Mouse (Mus musculus): ENCODE measurements at regions not wholly inside any gene's neighbourhood (a gene's known extent, or its start where the extent isn't known, plus 50 kb on each side); places are given as distances from the start of the nearest gene placed in this dataset.

- H3K4me3 ChIP-seq (ENCODE audit: extremely low read depth, insufficient read depth, insufficient read length), result no peak overlapping the region
- no peak for DNase-seq (ENCODE audit: low read depth in 1 of 2, low spot score in 2 of 2)
- peaks cover 19% of the 10 kb centered on the region for H3K27me3 ChIP-seq (ENCODE audit: control insufficient read depth, insufficient read depth, low read length)
- 42% methylated on average over 27 of the region's 27 CpGs for WGBS
- H3K36me3 ChIP-seq (ENCODE audit: control insufficient read depth, insufficient read depth, low read length), result no peaks in the 10 kb centered on the region
- TF ChIP-seq CTCF (IDR thresholded peaks at IDR 0.05; ENCODE audit: extremely low read depth, insufficient read depth, insufficient read length, insufficient replicate concordance) (no peak), POLR2A (IDR thresholded peaks at IDR 0.05; ENCODE audit: low read depth, low read length) (no peak)
- H3K4me1 ChIP-seq (ENCODE audit: control insufficient read depth, insufficient read depth, insufficient read length), result peaks cover 10% of the 10 kb centered on the region
- H3K27ac ChIP-seq (ENCODE audit: insufficient read depth, low read length), result no peak overlapping the region
Observed at GRCm38 (mm10) chr17:47976061-47976998, 51.9 kb upstream of the Foxp4 start.

GRCm38 (mm10) chr17:47975281-47976060 is 51.0 kb upstream of the Foxp4 start:
- TF ChIP-seq CTCF (IDR thresholded peaks at IDR 0.05; ENCODE audit: extremely low read depth, insufficient read depth, insufficient read length, insufficient replicate concordance) (no peak), POLR2A (IDR thresholded peaks at IDR 0.05; ENCODE audit: low read depth, low read length) (no peak)
- DNase-seq (ENCODE audit: low read depth in 1 of 2, low spot score in 2 of 2), result no peak
- Histone ChIP-seq H3K27ac (ENCODE audit: insufficient read depth, low read length) (no peak overlapping the region), H3K4me1 (ENCODE audit: control insufficient read depth, insufficient read depth, insufficient read length) (peaks cover 10% of the 10 kb centered on the region), H3K27me3 (ENCODE audit: control insufficient read depth, insufficient read depth, low read length) (peaks cover 19% of the 10 kb centered on the region), H3K36me3 (ENCODE audit: control insufficient read depth, insufficient read depth, low read length) (no peaks in the 10 kb centered on the region), H3K4me3 (ENCODE audit: extremely low read depth, insufficient read depth, insufficient read length) (no peak overlapping the region)
- 9% methylated on average over 35 of the region's 37 CpGs for WGBS

GRCm38 (mm10) chr17:47974503-47974902 is 50.1 kb upstream of the Foxp4 start:
- WGBS, result 18% methylated on average over 13 of the region's 13 CpGs
- no peak for TF ChIP-seq CTCF (IDR thresholded peaks at IDR 0.05; ENCODE audit: extremely low read depth, insufficient read depth, insufficient read length, insufficient replicate concordance)
- no peak for TF ChIP-seq POLR2A (IDR thresholded peaks at IDR 0.05; ENCODE audit: low read depth, low read length)
- H3K4me3 ChIP-seq (ENCODE audit: extremely low read depth, insufficient read depth, insufficient read length), result peak overlapping the region; percentile 3; the same call in 1 of the 2 replicates
- H3K36me3 ChIP-seq (ENCODE audit: control insufficient read depth, insufficient read depth, low read length), result no peaks in the 10 kb centered on the region
- H3K4me1 ChIP-seq (ENCODE audit: control insufficient read depth, insufficient read depth, insufficient read length), result peaks cover 10% of the 10 kb centered on the region
- no peak for DNase-seq (ENCODE audit: low read depth in 1 of 2, low spot score in 2 of 2)
- H3K27me3 ChIP-seq (ENCODE audit: control insufficient read depth, insufficient read depth, low read length), result peaks cover 19% of the 10 kb centered on the region
- H3K27ac ChIP-seq (ENCODE audit: insufficient read depth, low read length), result no peak overlapping the region
